Mouse (Mus musculus): ENCODE results near the gene Traf7. TPM values are rescaled to one million over a fixed set of nuclear protein-coding genes. Genes with fewer than 3 reads are reported as not detected.
A peak's percentile ranks its signal among the peaks of the same experiment; 100 is the strongest.

The Traf7 gene
- polyA plus RNA-seq, 1 experiment from 2014 or later, result 91.0 TPM

DNA sequence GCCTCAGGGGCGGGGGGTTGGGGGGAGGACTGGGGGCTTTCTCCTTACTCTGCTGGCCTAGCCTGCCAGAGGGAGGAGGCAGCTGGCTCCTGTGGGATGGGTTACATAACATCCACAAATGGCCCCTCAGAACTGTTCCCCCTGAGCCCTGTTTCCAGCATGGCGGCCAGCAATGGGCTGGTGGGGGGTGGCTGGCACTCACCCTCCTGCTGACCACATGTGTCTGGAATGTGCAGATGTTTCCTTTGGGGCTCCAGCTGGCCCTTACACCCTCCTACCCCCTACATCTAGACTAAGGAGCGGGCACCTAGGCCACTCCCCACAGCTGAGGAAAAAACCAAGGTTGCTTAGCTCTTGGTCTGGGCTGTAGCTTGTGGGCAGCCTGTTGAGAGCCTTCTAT is 31.4 kb upstream of the Traf7 start:
- WGBS, result 41% methylated on average over 3 of the region's 3 CpGs
- no peaks in the 10 kb centered on the region for H3K36me3 ChIP-seq
- H3K27me3 ChIP-seq, result no peaks in the 10 kb centered on the region
- H3K9ac ChIP-seq, result no peak overlapping the region
- peaks cover 33% of the 10 kb centered on the region for H3K4me1 ChIP-seq (replicated peaks)
- H3K4me2 ChIP-seq, result 0 out of 2 replicates have a peak overlapping the region, but pooled peaks have one; percentile 4
- no peak overlapping the region for H3K4me3 ChIP-seq
- H3K27ac ChIP-seq (replicated peaks), result peak overlapping the region; percentile 76
- peak; percentile 23; the same call in 1 of the 2 replicates for ATAC-seq (ENCODE audit: low FRiP score, low read depth)
- H3K9me3 ChIP-seq, result no peaks in the 10 kb centered on the region

DNA sequence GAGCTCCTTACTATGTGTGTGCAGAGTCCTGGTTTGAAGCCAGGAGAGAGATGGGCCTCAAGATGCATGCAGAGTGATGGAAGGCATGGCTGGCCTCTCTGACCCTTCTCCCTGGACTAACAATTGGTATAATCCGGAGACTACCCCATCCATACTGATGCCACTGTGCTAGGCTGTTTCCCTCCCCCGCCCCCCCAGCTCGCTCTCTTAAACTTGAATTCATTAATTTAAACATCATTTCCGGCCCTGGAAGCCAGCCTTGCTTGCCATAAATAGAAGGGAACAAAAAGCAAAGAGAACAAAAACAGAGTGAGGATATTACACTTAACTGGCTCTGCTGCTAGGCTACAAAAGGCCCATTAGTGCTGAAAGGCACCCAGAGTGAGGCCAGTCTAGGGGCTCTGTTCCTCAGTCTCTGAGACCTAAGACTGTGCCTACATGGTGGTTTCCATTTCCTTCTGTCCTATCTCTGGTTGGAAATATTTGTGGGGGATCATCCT is 30.9 kb upstream of the Traf7 start:
- no peaks in the 10 kb centered on the region for H3K36me3 ChIP-seq
- no peaks in the 10 kb centered on the region for H3K9me3 ChIP-seq
- H3K9ac ChIP-seq, result no peak overlapping the region
- ATAC-seq (ENCODE audit: low FRiP score, low read depth), result peak; percentile 77; the same call in 1 of the 2 replicates
- H3K4me2 ChIP-seq, result 0 out of 2 replicates have a peak overlapping the region, but pooled peaks have one; percentile 4
- H3K27ac ChIP-seq (replicated peaks), result peak overlapping the region; percentile 76
- no peaks in the 10 kb centered on the region for H3K27me3 ChIP-seq
- H3K4me3 ChIP-seq, result no peak overlapping the region
- 6% methylated on average over 4 of the region's 4 CpGs for WGBS
- H3K4me1 ChIP-seq (replicated peaks), result peaks cover 33% of the 10 kb centered on the region

DNA sequence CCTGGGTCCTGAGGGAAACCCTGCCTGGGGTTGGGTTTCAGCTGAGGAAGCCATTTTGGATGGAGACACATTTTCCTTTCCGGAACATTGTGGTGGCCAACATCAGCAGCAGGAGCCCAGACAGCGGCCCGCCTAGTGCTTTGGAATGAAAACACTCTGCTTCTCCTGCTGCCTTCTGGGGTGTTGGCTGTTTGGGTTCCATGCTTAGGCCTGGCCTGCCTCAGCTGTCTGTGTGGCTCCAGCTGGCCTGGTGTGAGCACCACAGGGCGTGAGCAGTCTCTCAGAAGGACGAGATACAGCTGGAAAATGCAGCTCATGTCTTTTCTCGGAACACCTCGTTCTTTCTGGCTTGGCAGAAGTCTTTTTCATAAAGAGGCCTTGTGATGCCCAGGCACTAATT is 29.4 kb upstream of the Traf7 start:
- Histone ChIP-seq H3K27me3 (no peaks in the 10 kb centered on the region), H3K4me2 (no peak overlapping the region), H3K9ac (no peak overlapping the region), H3K9me3 (no peaks in the 10 kb centered on the region), H3K4me1 (replicated peaks) (peaks cover 44% of the 10 kb centered on the region), H3K4me3 (no peak overlapping the region), H3K27ac (replicated peaks) (no peak overlapping the region), H3K36me3 (no peaks in the 10 kb centered on the region)
- WGBS, result 85% methylated on average over 7 of the region's 7 CpGs
- ATAC-seq (ENCODE audit: low FRiP score, low read depth), result no peak

DNA sequence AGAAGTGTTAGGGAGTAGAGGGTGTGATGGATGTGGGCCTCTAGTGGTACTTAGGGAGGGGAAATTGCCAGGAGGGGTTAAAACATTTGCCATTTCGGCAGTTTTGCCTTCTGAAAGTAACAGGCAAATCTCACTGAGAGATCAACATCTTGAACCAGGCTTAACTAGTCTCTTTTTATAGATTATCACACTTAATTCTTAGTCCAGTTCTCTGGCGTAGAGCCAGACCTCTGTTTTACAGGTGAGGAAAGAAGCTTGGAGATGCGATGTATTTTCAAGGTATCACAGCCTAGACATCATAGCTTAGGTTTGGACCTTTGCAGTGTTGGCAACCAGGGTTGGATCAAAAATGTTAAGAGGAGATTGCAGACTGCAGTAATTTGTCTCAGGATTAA is 23.3 kb upstream of the Traf7 start:
- no peaks in the 10 kb centered on the region for H3K36me3 ChIP-seq
- peaks cover 36% of the 10 kb centered on the region for H3K4me1 ChIP-seq (replicated peaks)
- peak overlapping the region; percentile 73 for H3K4me2 ChIP-seq
- peak overlapping the region; percentile 56 for H3K4me3 ChIP-seq
- peak overlapping the region; percentile 95 for H3K27ac ChIP-seq (replicated peaks)
- 40% methylated on average over 3 of the region's 3 CpGs for WGBS
- peaks cover 4% of the 10 kb centered on the region for H3K27me3 ChIP-seq
- H3K9ac ChIP-seq, result peak overlapping the region; percentile 94
- ATAC-seq (ENCODE audit: low FRiP score, low read depth), result no peak
- H3K9me3 ChIP-seq, result no peaks in the 10 kb centered on the region

DNA sequence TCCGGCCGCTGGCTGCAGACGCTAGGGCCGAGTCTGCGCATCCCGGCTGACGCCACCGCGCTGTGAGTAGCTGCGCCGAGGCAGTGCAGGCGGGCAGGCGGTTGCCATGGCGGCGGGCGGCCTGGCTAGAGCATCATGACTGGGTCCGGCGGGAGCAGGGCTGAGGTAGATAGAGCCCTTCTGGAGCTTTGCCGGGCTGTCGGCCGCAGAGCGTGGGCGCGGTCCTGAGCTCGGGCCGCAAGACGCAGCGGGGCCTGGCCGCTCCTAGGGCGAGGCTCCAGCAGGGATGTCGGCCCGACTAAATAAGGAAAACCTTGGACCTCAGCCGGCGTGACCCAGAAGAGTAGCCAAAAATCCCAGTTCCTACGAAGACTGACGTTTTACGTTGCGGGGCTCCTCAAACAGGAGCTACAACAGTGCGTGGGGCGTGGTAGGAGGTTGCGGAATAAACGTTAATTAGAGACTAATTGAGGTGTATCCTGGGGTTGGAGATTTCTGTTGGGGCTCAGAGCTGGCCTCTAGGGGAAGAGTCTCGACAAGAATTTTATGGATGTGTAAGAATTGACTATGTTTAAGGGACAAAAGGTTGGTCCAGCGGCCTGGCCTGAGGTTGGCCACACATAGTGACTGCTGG is 22.8 kb upstream of the Traf7 start:
- H3K4me3 ChIP-seq, result peak overlapping the region; percentile 56
- peak overlapping the region; percentile 73 for H3K4me2 ChIP-seq
- peak; percentile 78 for ATAC-seq (ENCODE audit: low FRiP score, low read depth)
- under 1% methylated on average over 44 of the region's 44 CpGs for WGBS
- peaks cover 36% of the 10 kb centered on the region for H3K4me1 ChIP-seq (replicated peaks)
- peak overlapping the region; percentile 95 for H3K27ac ChIP-seq (replicated peaks)
- no peaks in the 10 kb centered on the region for H3K36me3 ChIP-seq
- no peaks in the 10 kb centered on the region for H3K9me3 ChIP-seq
- H3K9ac ChIP-seq, result peak overlapping the region; percentile 94
- peaks cover 4% of the 10 kb centered on the region for H3K27me3 ChIP-seq

DNA sequence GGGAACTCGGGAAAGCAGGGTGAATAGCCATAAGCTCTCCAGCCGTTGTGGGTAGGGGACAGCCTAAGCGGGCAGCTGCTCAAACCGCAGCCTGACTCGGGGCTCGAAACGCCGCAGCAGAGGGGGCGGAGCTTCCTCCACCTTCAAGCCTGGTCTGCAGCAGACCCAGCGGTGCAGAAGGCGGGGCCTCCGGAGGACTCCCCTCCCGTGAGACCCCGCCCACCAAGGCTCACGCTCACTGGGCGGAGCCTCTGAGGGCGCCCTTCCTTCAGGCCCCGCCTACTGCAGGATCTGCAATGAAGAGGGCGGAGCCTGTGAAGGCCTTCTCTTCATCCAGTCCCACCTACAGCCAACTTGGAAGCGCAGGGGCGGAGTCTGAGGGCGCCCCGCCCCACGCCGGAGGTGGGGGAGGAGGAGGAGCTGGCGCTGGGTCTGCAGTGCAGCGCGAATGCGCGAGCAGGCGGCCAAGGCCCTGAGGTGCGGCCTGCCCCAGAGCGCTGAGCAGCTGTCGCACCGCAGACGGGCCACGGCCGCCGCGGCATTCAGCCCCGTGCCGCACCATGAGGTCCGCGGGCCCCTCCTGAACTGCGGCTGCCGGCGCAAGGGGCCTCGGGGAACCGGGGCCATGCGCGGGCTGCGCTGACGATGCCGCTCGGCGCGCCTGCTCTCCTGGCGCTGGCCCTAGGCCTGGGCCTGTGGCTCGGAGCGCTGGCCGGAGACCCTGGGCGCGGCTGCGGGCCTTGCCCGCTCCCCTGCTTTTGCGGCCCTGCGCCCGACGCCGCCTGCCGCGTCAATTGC is 22.1 kb upstream of the Traf7 start, which contains the start of gene Pkd1:
Gene Pkd1 (plus strand): TSS at position 217 of the 798 bp plus-strand sequence.
- no peaks in the 10 kb centered on the region for H3K36me3 ChIP-seq
- H3K27me3 ChIP-seq, result peaks cover 4% of the 10 kb centered on the region
- peak within 1 kb of the TSS; percentile 95 for H3K27ac ChIP-seq (replicated peaks)
- peak; percentile 95 for ATAC-seq (ENCODE audit: low FRiP score, low read depth)
- WGBS, result under 1% methylated on average over 66 of the region's 72 CpGs
- H3K4me2 ChIP-seq, result peak within 1 kb of the TSS; percentile 73
- H3K9me3 ChIP-seq, result no peaks in the 10 kb centered on the region
- H3K9ac ChIP-seq, result peak within 1 kb of the TSS; percentile 94
- H3K4me1 ChIP-seq (replicated peaks), result peaks cover 36% of the 10 kb centered on the region
- H3K4me3 ChIP-seq, result peak within 1 kb of the TSS; percentile 56

DNA sequence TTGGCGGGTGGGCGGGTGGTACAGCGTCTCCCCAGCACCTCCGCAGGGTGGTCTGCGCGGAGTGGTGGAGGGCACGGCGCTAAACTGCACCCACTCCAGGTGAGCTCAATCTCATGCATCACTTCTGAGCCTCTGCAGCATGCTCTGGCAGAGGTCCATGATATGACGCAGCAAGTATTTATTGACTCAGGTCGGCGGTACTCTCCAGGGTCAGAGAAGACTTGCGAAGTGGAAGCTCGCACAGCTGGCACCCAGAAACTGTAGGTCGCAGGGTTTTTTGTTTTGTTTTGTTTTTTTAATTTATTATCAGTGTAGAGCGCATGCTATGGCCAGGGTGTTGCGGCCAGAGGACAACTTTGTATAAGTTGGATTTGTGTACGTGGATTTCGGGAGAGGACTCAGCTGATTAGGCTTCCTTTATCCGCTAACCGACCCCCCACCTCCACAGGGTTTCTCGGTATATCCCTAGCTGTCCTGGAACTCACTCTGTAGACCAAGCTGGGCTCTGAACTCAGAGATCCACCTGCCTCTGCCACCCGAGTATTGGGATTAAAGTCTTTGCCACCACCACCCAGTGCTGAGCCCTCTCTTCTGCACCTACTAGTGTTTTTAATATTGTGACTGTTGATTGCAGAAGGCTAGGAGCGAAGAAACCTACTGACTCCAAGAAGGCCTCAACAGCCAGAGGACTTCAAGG is 21.3 kb upstream of the Traf7 start:
- H3K4me2 ChIP-seq, result peak overlapping the region; percentile 73
- H3K4me1 ChIP-seq (replicated peaks), result peaks cover 39% of the 10 kb centered on the region
- no peaks in the 10 kb centered on the region for H3K9me3 ChIP-seq
- ATAC-seq (ENCODE audit: low FRiP score, low read depth), result peak; percentile 33
- peaks cover 4% of the 10 kb centered on the region for H3K27me3 ChIP-seq
- no peaks in the 10 kb centered on the region for H3K36me3 ChIP-seq
- H3K27ac ChIP-seq (replicated peaks), result peak overlapping the region; percentile 95
- H3K9ac ChIP-seq, result peak overlapping the region; percentile 41
- peak overlapping the region; percentile 56 for H3K4me3 ChIP-seq
- 4% methylated on average over 23 of the region's 23 CpGs for WGBS

DNA sequence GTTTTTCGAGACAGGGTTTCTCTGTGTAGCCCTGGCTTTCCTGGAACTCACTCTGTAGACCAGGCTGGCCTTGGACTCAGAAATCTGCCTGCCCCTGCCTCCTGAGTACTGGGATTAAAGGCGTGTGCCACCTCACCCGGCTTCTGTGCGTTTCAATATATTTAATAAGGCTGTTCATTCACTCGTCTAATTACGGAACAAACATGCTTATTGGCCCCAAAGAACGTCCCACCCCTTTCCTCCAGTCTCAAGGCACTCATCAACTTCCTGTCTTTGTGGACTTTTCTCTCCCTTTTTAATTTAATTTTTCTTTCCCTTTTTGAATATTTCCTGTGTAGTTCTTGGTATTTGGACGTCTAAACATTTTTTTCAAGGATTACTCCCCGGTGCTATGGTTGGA is 20.7 kb upstream of the Traf7 start:
- H3K27ac ChIP-seq (replicated peaks), result 0 out of 2 replicates have a peak overlapping the region, but pooled peaks have one; percentile 37
- H3K27me3 ChIP-seq, result peaks cover 4% of the 10 kb centered on the region
- H3K36me3 ChIP-seq, result no peaks in the 10 kb centered on the region
- ATAC-seq (ENCODE audit: low FRiP score, low read depth), result no peak
- H3K9ac ChIP-seq, result no peak overlapping the region
- H3K4me1 ChIP-seq (replicated peaks), result peaks cover 39% of the 10 kb centered on the region
- 33% methylated on average over 9 of the region's 9 CpGs for WGBS
- no peaks in the 10 kb centered on the region for H3K9me3 ChIP-seq
- H3K4me3 ChIP-seq, result peak overlapping the region; percentile 56
- H3K4me2 ChIP-seq, result peak overlapping the region; percentile 73

DNA sequence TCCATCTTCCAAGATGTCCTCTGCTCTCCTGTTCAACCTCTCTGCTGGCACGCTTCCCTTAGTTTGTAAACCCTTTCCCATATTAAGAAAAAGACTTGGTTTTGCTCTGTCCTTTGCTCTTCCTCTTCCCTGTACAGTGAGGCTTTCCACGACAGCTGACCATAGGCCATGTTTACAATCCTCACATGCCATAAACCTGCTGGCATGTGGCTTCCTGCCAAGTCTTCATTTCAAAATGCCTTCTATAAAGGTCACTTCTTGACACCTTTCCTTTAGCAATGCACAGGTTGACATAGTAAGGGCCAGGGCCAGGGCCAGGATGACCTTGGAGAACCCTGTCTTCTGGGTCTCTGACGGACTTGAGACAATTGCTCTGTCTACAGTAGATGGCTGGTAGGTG is 18.5 kb upstream of the Traf7 start:
- Histone ChIP-seq H3K27me3 (peaks cover 4% of the 10 kb centered on the region), H3K27ac (replicated peaks) (no peak overlapping the region), H3K36me3 (no peaks in the 10 kb centered on the region), H3K4me3 (no peak overlapping the region), H3K9me3 (no peaks in the 10 kb centered on the region), H3K4me1 (replicated peaks) (peaks cover 20% of the 10 kb centered on the region), H3K9ac (no peak overlapping the region), H3K4me2 (no peak overlapping the region)
- WGBS, result 88% methylated on average over 3 of the region's 3 CpGs
- ATAC-seq (ENCODE audit: low FRiP score, low read depth), result no peak

DNA sequence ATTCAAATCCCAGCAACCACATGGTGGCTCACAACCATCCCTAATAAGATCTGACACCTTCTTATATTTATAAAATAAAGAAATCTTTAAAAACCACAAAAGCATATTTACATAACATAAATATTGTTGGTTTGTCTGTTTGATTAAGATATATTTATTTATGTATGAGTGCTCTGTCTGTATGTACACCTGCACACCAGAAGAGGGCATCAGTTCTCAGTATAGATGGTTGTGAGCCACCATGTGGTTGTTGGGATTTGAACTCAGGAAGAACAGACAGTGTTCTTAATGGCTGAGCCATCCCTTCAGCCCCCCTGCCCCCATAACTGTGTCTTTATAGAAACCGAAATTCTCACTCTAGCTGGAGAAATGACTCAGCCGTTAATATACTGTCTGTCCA is 17.5 kb upstream of the Traf7 start:
- Histone ChIP-seq H3K27me3 (peaks cover 4% of the 10 kb centered on the region), H3K4me3 (no peak overlapping the region), H3K36me3 (no peaks in the 10 kb centered on the region), H3K4me1 (replicated peaks) (peaks cover 14% of the 10 kb centered on the region; the same call in 1 of the 2 replicates), H3K4me2 (no peak overlapping the region), H3K9ac (no peak overlapping the region), H3K27ac (replicated peaks) (no peak overlapping the region), H3K9me3 (no peaks in the 10 kb centered on the region)
- 87% methylated on average over 2 of the region's 2 CpGs for WGBS
- no peak for ATAC-seq (ENCODE audit: low FRiP score, low read depth)

DNA sequence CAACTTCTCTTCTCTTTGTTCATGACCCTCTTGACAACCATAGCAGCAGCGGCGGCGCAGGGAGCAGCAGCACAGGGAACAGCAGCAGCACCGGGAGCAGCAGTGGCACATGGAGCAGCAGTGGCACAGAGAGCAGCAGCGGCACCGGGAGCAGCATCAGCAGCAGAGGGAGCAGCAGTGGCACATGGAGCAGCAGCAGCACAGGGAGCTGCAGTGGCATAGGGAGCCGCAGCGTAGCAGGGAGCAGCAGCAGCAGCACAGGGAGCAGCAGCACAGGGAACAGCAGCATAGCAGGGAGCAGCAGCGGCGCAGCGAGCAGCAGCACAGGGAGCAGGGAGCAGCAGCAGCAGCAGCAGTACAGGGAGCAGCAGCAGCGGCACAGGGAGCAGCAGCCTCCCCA is 16.9 kb upstream of the Traf7 start:
- Histone ChIP-seq H3K4me3 (no peak overlapping the region; the same call in 1 of the 2 replicates), H3K9ac (peak overlapping the region; percentile 10; the same call in 1 of the 2 replicates), H3K4me2 (peak overlapping the region; percentile 18; the same call in 1 of the 2 replicates), H3K9me3 (no peaks in the 10 kb centered on the region), H3K36me3 (no peaks in the 10 kb centered on the region), H3K4me1 (replicated peaks) (peaks cover 13% of the 10 kb centered on the region; the same call in 1 of the 2 replicates), H3K27ac (replicated peaks) (no peak overlapping the region), H3K27me3 (peaks cover 4% of the 10 kb centered on the region)
- WGBS, result 15% methylated on average over 12 of the region's 12 CpGs
- no peak for ATAC-seq (ENCODE audit: low FRiP score, low read depth)
